Mouse (Mus musculus) sigmoid colon, adult 10 weeks (tissue): Measurements from ENCODE around the gene N4bp2l1. TPM values are rescaled to one million over a fixed set of nuclear protein-coding genes. Genes with fewer than 3 reads are reported as not detected.

Experiments used
- polyA plus RNA-seq: library from polyadenylated mRNA; stranded (reverse); fragments of 350-450 nt; fragmentation: Illumina TruSeq; extraction: RNeasy Lipid Tissue Mini Kit (QIAGEN cat#74804); gene quantifications from one replicate; pipeline ENCODE4 v1.2.3, GENCODE M21; 2014; ENCODE audit warnings: low read depth, low replicate concordance

N4bp2l1 gene
- 16.1 TPM for polyA plus RNA-seq

DNA sequence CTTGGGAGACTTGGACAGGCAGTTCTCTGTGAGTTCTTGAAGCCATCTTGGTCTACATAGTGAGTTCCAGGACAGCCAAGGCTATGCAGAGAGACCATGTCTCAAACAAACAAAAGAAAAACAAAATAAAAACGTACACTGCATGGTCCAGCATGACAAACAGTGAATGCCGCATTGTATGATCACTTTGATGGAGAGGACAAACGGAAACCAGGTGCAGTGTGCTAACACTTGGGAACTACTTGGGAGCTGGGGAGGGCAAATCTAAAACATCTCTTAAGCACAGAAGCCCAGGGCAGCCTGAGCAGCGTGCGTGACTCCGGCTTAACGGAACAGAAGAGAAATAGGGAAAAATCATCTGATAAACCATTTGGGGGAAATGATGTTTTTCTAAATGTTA, at the start of gene N4bp2l1:
Gene N4bp2l1, minus strand, starts transcription at position 101 of the 400 bp plus-strand sequence.

DNA sequence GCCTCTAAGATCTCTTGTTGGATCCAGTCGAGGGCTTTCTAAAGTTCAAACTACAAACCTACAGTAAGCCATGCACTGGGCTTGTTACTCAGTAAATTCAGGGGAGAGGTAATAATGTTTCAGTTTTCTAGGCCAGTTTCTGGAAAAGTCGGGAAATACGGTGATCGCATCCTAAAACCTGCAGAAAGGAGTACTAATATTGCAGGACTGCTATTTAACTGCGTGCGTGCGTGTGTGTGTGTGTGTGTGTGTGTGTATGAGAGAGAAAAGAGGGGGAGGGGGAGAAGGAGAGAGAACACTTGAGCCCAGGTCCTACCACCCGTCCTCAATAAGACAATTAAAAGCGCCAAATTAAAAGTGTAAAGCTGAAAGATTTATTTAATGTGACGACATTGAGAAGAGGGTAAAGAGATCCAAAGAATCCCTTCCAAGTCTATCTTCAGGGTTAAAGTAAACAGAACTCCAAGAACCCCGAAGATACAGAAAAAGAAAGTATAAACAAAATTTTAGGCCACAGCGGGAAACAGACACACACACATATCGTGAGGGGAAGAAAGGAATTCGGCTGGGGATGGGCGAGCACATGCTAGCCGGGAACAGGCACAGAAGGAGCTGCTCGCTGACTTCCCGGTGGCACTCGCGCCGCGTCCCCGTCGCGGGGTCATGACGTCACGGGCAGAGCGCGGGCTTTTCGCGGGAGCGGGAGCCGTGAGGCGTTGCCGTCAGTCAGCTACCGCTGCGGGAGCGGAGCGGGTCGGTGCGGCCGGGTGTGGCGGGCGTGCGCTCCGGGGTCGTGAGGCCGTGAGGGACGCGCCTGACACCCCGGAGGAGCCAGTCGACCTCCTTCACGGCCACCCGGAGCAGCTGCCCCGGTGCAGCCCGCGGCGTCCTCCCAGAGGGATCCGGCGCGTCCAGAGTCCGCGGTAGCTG, 74.8 kb downstream of the N4bp2l1 start, which contains the start of gene Brca2:
Gene Brca2, plus strand, starts transcription at position 694 of the 930 bp plus-strand sequence.

Other genes with a start within 250 kb of the N4bp2l1 start
- gene Zar1l, start 79.0 kb downstream of the N4bp2l1 start, polyA plus RNA-seq = not detected
- 2.8 TPM for gene Brca2, start 74.6 kb downstream of the N4bp2l1 start, polyA plus RNA-seq
- gene N4bp2l2, start 69.0 kb upstream of the N4bp2l1 start, polyA plus RNA-seq = 116 TPM
- gene Pds5b, start 76.6 kb upstream of the N4bp2l1 start, polyA plus RNA-seq = 40.6 TPM